Mouse (Mus musculus) hindbrain, postnatal 0 days (tissue): ENCODE results near the gene Map7d1. TPM values are rescaled to one million over a fixed set of nuclear protein-coding genes. Genes with fewer than 3 reads are reported as not detected.
"Not testable (repeated sequence)": the region's sequence is repeated elsewhere in the genome, so short reads cannot be mapped to it uniquely, and the experiment has no call there.

Experiments used
- ATAC-seq: fragments of 200-750 bp; cut with Nextera tagmentation; 2 replicates; pipeline ENCODE4 v1.8.0; 2017; ENCODE audit warnings: mild to moderate bottlenecking, moderate TSS enrichment, moderate library complexity
- DNase-seq: peaks from one replicate; pipeline ENCODE4 v3.0.0-alpha.2; 2015; ENCODE audit warnings: low spot score
- H3K27ac ChIP-seq: fragments of 300-500 bp; sonication (generic); 2 replicates; pipeline ENCODE4 v1.5.1; 2014; ENCODE audit warnings: mild to moderate bottlenecking
- H3K27me3 ChIP-seq: fragments of 300-500 bp; sonication (generic); 2 replicates; pipeline ENCODE4 v1.6.1; 2014; ENCODE audit warnings: low read length, mixed read lengths; ENCODE audit not compliant: insufficient read depth
- H3K36me3 ChIP-seq: fragments of 300-500 bp; sonication (generic); 2 replicates; pipeline ENCODE4 v1.6.1; 2014; ENCODE audit warnings: low read length, mixed read lengths; ENCODE audit not compliant: insufficient read depth
- H3K4me1 ChIP-seq: fragments of 300-500 bp; sonication (generic); 2 replicates; pipeline ENCODE4 v1.6.1; 2014; ENCODE audit warnings: antibody characterized with exemption, low read length, mixed read lengths; ENCODE audit not compliant: insufficient read depth
- H3K4me2 ChIP-seq: fragments of 300-500 bp; sonication (generic); 2 replicates; pipeline ENCODE4 v1.6.1; 2014; ENCODE audit warnings: low read depth, mild to moderate bottlenecking, low read length, moderate library complexity, mixed read lengths
- H3K4me3 ChIP-seq: fragments of 300-500 bp; sonication (generic); 2 replicates; pipeline ENCODE4 v1.5.1; 2014; ENCODE audit warnings: low read length
- H3K9ac ChIP-seq: fragments of 300-500 bp; sonication (generic); replicated peaks from 2 replicates; pipeline ENCODE4 v1.6.1; 2014; ENCODE audit warnings: mild to moderate bottlenecking, low read length, moderate library complexity, mixed read lengths
- H3K9me3 ChIP-seq: fragments of 300-500 bp; sonication (generic); 2 replicates; pipeline ENCODE4 v1.6.1; 2016; ENCODE audit warnings: low read length, mixed read lengths
- CTCF ChIP-seq: IDR thresholded peaks from 2 replicates; pipeline ENCODE4 v1.5.1; 2016; ENCODE audit warnings: antibody characterized with exemption, control low read depth, low read depth
- WGBS: fragments of 180-500 bp; shearing (Covaris S2); extraction: QIAGEN DNeasy Blood & Tissue Kit; methylation state at CpG from one replicate; pipeline ENCODE4 v1.1.7; 2014; 5-methylcytosine and 5-hydroxymethylcytosine counted together
- polyA plus RNA-seq: library from polyadenylated mRNA; unstranded; fragments of >200 nt; fragmentation: Nextera tagmentation; extraction: Ambion mirVana; gene quantifications from 2 replicates; pipeline ENCODE4 v1.2.1, GENCODE M21; 2015
- total RNA-seq: library from RNA; depleted of rRNA; stranded (reverse); fragments of >200 nt; gene quantifications from 2 replicates; pipeline ENCODE4 v1.2.3, GENCODE M21; 2014

Map7d1 gene
- total and polyA plus RNA-seq, 2 experiments from 2014 or later = 54.6 to 106 TPM

GRCm38 (mm10) chr4:126226640-126227039 lies 29.5 kb downstream of the Map7d1 start:
- Histone ChIP-seq H3K9me3 (no peaks in the 10 kb centered on the region), H3K27me3 (no peaks in the 10 kb centered on the region), H3K4me2 (no peak overlapping the region; the same call in 1 of the 2 replicates), H3K36me3 (peaks cover 11% of the 10 kb centered on the region; the same call in 1 of the 2 replicates), H3K4me3 (no peak overlapping the region), H3K9ac (no peak overlapping the region), H3K27ac (no peak overlapping the region), H3K4me1 (0 out of 2 replicates have a peak, but pooled peaks cover 4% of the 10 kb centered on the region)
- WGBS = 52% methylated on average over 12 of the region's 12 CpGs
- ATAC-seq = peak; percentile 4; the same call in 1 of the 2 replicates
- no peak for TF ChIP-seq CTCF
- no peak for DNase-seq

- ATAC-seq = no peak
- Histone ChIP-seq H3K4me3 (no peak overlapping the region), H3K4me1 (0 out of 2 replicates have a peak, but pooled peaks cover 4% of the 10 kb centered on the region), H3K27ac (no peak overlapping the region), H3K4me2 (no peak overlapping the region), H3K9me3 (no peaks in the 10 kb centered on the region), H3K27me3 (no peaks in the 10 kb centered on the region), H3K9ac (no peak overlapping the region), H3K36me3 (no peaks in the 10 kb centered on the region)
- WGBS = 82% methylated on average over 11 of the region's 11 CpGs
- no peak for TF ChIP-seq CTCF
- no peak for DNase-seq
These were observed 33.5 kb downstream of the Map7d1 start for GRCm38 (mm10) chr4:126222631-126223030.

- no peaks in the 10 kb centered on the region for H3K4me1 ChIP-seq
- H3K36me3 ChIP-seq = no peaks in the 10 kb centered on the region
- 89% methylated on average over 10 of the region's 10 CpGs for WGBS
- no peak for TF ChIP-seq CTCF
- H3K27ac ChIP-seq = no peak overlapping the region
- DNase-seq (no peak), ATAC-seq (no peak)
- no peaks in the 10 kb centered on the region for H3K27me3 ChIP-seq
- no peak overlapping the region for H3K9ac ChIP-seq
- no peak overlapping the region for H3K4me2 ChIP-seq
- no peak overlapping the region for H3K4me3 ChIP-seq
- no peaks in the 10 kb centered on the region for H3K9me3 ChIP-seq
These were observed 36.1 kb downstream of the Map7d1 start for GRCm38 (mm10) chr4:126220045-126220444.

- DNase-seq, H3K36me3 ChIP-seq, H3K4me3 ChIP-seq, H3K4me2 ChIP-seq, H3K9ac ChIP-seq, H3K27me3 ChIP-seq, ATAC-seq, H3K9me3 ChIP-seq, H3K4me1 ChIP-seq, H3K27ac ChIP-seq: not testable (repeated sequence)
- 69% methylated on average over 3 of the region's 3 CpGs for WGBS
These were observed 36.6 kb downstream of the Map7d1 start for GRCm38 (mm10) chr4:126219540-126219939.

GRCm38 (mm10) chr4:126217771-126218170 lies 38.4 kb downstream of the Map7d1 start:
- Histone ChIP-seq H3K27me3 (no peaks in the 10 kb centered on the region), H3K27ac (no peak overlapping the region), H3K4me2 (no peak overlapping the region), H3K4me1 (no peaks in the 10 kb centered on the region), H3K9ac (no peak overlapping the region), H3K36me3 (no peaks in the 10 kb centered on the region), H3K9me3 (no peaks in the 10 kb centered on the region), H3K4me3 (no peak overlapping the region)
- 81% methylated on average over 6 of the region's 6 CpGs for WGBS
- no peak for TF ChIP-seq CTCF
- DNase-seq (no peak), ATAC-seq (no peak)

- H3K4me1 ChIP-seq = no peaks in the 10 kb centered on the region
- H3K4me3 ChIP-seq = no peak overlapping the region
- no peak overlapping the region for H3K27ac ChIP-seq
- ATAC-seq (no peak), DNase-seq (no peak)
- no peaks in the 10 kb centered on the region for H3K36me3 ChIP-seq
- WGBS = 60% methylated on average over 6 of the region's 6 CpGs
- TF ChIP-seq CTCF = no peak
- H3K9me3 ChIP-seq = no peaks in the 10 kb centered on the region
- H3K27me3 ChIP-seq = no peaks in the 10 kb centered on the region
- no peak overlapping the region for H3K4me2 ChIP-seq
- no peak overlapping the region for H3K9ac ChIP-seq
These were observed 49.1 kb downstream of the Map7d1 start for GRCm38 (mm10) chr4:126207081-126207480.

GRCm38 (mm10) chr4:126205386-126205785 lies 50.8 kb downstream of the Map7d1 start:
- whole genome bisulfite sequencing = 66% methylated on average over 1 of the region's 1 CpGs
- ATAC-seq = no peak
- no peak overlapping the region for H3K9ac ChIP-seq
- no peak for DNase-seq
- peaks cover 6% of the 10 kb centered on the region; the same call in 1 of the 2 replicates for H3K4me1 ChIP-seq
- H3K4me2 ChIP-seq = no peak overlapping the region
- no peaks in the 10 kb centered on the region for H3K27me3 ChIP-seq
- TF ChIP-seq CTCF = no peak
- no peaks in the 10 kb centered on the region for H3K9me3 ChIP-seq
- H3K27ac ChIP-seq = no peak overlapping the region
- H3K36me3 ChIP-seq = no peaks in the 10 kb centered on the region
- H3K4me3 ChIP-seq = no peak overlapping the region
